Mouse (Mus musculus) midbrain, embryonic 12.5 days (tissue): ENCODE results near the gene 1700001K19Rik. TPM values are rescaled to one million over a fixed set of nuclear protein-coding genes. Genes with fewer than 3 reads are reported as not detected.
"Not testable (repeated sequence)": the region's sequence is repeated elsewhere in the genome, so short reads cannot be mapped to it uniquely, and the experiment has no call there.

Experiments used
- ATAC-seq: fragments of 200-750 bp; cut with Nextera tagmentation; 2 replicates; pipeline ENCODE4 v1.8.0; 2017; ENCODE audit warnings: low read depth, moderate TSS enrichment, moderate library complexity; ENCODE audit not compliant: low FRiP score
- H3K27ac ChIP-seq: fragments of 300-500 bp; sonication (generic); replicated peaks from 2 replicates; pipeline ENCODE4 v1.5.1; 2016; ENCODE audit warnings: mild to moderate bottlenecking
- H3K27me3 ChIP-seq: fragments of 300-500 bp; sonication (generic); 2 replicates; pipeline ENCODE4 v1.6.1; 2016; ENCODE audit warnings: mild to moderate bottlenecking
- H3K36me3 ChIP-seq: fragments of 300-500 bp; sonication (generic); 2 replicates; pipeline ENCODE4 v1.6.1; 2016
- H3K4me1 ChIP-seq: fragments of 300-500 bp; sonication (generic); 2 replicates; pipeline ENCODE4 v1.6.1; 2016
- H3K4me2 ChIP-seq: fragments of 300-500 bp; sonication (generic); replicated peaks from 2 replicates; pipeline ENCODE4 v1.6.1; 2016; ENCODE audit warnings: mild to moderate bottlenecking, moderate library complexity
- H3K4me3 ChIP-seq: fragments of 300-500 bp; sonication (generic); 2 replicates; pipeline ENCODE4 v1.5.1; 2016; ENCODE audit warnings: mild to moderate bottlenecking
- H3K9ac ChIP-seq: fragments of 300-500 bp; sonication (generic); replicated peaks from 2 replicates; pipeline ENCODE4 v1.6.1; 2016; ENCODE audit warnings: mild to moderate bottlenecking, moderate library complexity
- H3K9me3 ChIP-seq: fragments of 300-500 bp; sonication (generic); 2 replicates; pipeline ENCODE4 v1.6.1; 2016; ENCODE audit warnings: mild to moderate bottlenecking
- WGBS: fragments of 180-500 bp; shearing (Covaris S2); methylation state at CpG from one replicate; pipeline ENCODE4 v1.1.7; 2016; 5-methylcytosine and 5-hydroxymethylcytosine counted together
- polyA plus RNA-seq: library from polyadenylated mRNA; unstranded; fragments of >200 nt; fragmentation: Nextera tagmentation; extraction: Ambion mirVana; gene quantifications from 2 replicates; pipeline ENCODE4 v1.2.1, GENCODE M21; 2016

The 1700001K19Rik gene
- polyA plus RNA-seq, 1 experiment from 2014 or later: not detected

- no peaks in the 10 kb centered on the region for H3K36me3 ChIP-seq
- H3K4me3 ChIP-seq: no peak overlapping the region
- no peaks in the 10 kb centered on the region for H3K9me3 ChIP-seq
- no peak overlapping the region for H3K9ac ChIP-seq
- 28% methylated on average over 8 of the region's 8 CpGs for WGBS
- peaks cover 13% of the 10 kb centered on the region for H3K4me1 ChIP-seq
- ATAC-seq: peak; percentile 72
- no peak overlapping the region for H3K4me2 ChIP-seq
- peaks cover 23% of the 10 kb centered on the region for H3K27me3 ChIP-seq
- no peak overlapping the region for H3K27ac ChIP-seq
Measured at GRCm38 (mm10) chr12:110703008-110703471, 20.6 kb upstream of the 1700001K19Rik start.

GRCm38 (mm10) chr12:110702556-110702955, 20.1 kb upstream of the 1700001K19Rik start, which contains the start of gene Hsp90aa1:
TSS of gene Hsp90aa1 (minus strand) at chr12:110702728.
- no peak within 1 kb of the TSS for H3K4me2 ChIP-seq
- H3K9ac ChIP-seq: no peak within 1 kb of the TSS; the same call in 1 of the 2 replicates
- no peak for ATAC-seq
- peaks cover 13% of the 10 kb centered on the region for H3K4me1 ChIP-seq
- H3K27ac ChIP-seq: no peak within 1 kb of the TSS
- no peak within 1 kb of the TSS for H3K4me3 ChIP-seq
- H3K36me3 ChIP-seq: no peaks in the 10 kb centered on the region
- peaks cover 27% of the 10 kb centered on the region for H3K27me3 ChIP-seq
- no peaks in the 10 kb centered on the region for H3K9me3 ChIP-seq
- WGBS: 50% methylated on average over 4 of the region's 4 CpGs

DNA sequence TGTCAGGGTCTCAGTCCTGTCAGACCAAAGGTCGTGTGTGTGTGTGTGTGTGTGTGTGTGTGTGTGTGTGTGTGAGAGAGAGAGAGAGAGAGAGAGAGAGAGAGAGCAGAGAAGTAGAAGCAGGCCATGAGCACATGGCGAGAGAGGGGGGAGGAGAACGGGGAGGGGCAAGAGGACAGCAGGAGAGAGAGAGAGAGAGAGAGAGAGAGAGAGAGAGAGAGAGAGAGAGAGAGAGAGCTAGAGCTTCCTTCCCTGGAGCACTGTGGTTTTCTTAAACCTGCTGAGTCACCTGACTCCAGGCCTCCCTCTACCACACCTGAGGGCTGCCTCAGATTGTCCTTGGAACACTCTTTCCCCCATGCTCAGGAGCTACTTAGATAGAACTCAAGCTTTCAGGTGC, 18.9 kb upstream of the 1700001K19Rik start:
- H3K4me3 ChIP-seq, ATAC-seq, H3K4me2 ChIP-seq, H3K36me3 ChIP-seq, H3K9me3 ChIP-seq, H3K27ac ChIP-seq: not testable (repeated sequence)
- Histone ChIP-seq H3K27me3 (peaks cover 27% of the 10 kb centered on the region), H3K9ac (peak overlapping the region; percentile 1; the same call in 1 of the 2 replicates), H3K4me1 (peaks cover 11% of the 10 kb centered on the region)
- 45% methylated on average over 1 of the region's 3 CpGs for WGBS

DNA sequence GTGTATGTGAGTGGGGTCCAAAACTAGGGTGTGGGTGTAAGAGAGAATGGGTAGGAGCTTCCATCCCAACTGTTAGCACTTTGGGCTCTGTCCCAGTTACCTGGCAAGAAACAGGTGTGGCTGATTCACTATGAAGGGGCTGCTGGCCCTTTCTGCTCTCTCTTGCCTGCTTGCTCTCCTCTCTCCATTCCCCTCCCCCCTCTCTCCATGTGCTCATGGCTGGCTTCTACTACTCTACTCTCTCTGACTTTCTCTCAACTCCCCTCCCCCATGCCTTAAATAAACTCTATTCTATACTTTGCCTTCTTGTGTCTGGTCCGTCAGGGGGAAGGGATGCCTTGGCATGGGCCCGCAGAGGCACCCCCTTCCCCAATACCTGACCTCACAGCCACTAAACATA, 18.3 kb upstream of the 1700001K19Rik start:
- peaks cover 5% of the 10 kb centered on the region for H3K4me1 ChIP-seq
- peaks cover 27% of the 10 kb centered on the region for H3K27me3 ChIP-seq
- no peak for ATAC-seq
- H3K4me3 ChIP-seq: no peak overlapping the region
- no peaks in the 10 kb centered on the region for H3K9me3 ChIP-seq
- H3K9ac ChIP-seq: 0 out of 2 replicates have a peak overlapping the region, but pooled peaks have one; percentile 1
- no peaks in the 10 kb centered on the region for H3K36me3 ChIP-seq
- no peak overlapping the region for H3K4me2 ChIP-seq
- no peak overlapping the region for H3K27ac ChIP-seq
- 70% methylated on average over 2 of the region's 2 CpGs for WGBS

DNA sequence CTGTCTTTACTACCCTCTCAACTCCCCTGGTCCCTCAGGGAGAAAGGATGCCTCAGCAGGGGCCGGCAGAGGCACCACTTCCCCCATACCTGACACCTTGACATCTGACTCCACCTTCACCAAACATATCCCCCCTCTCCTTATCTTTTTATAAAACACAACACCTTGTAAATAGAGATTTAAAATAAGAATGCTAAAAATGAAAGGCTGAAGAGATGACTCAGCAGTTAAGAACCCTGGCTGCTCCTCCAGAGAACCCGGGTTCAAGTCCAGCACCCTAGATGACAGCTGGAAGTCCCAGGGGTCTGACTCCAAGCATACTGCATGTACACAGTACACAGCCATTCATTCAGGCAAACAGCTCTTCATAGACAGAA, 16.7 kb upstream of the 1700001K19Rik start:
- Histone ChIP-seq H3K27me3 (peaks cover 20% of the 10 kb centered on the region), H3K4me2 (no peak overlapping the region), H3K36me3 (peaks cover 8% of the 10 kb centered on the region), H3K27ac (no peak overlapping the region), H3K4me1 (peaks cover 12% of the 10 kb centered on the region), H3K4me3 (no peak overlapping the region), H3K9me3 (no peaks in the 10 kb centered on the region), H3K9ac (0 out of 2 replicates have a peak overlapping the region, but pooled peaks have one; percentile 20)
- WGBS: 59% methylated on average over 2 of the region's 2 CpGs
- ATAC-seq: no peak

DNA sequence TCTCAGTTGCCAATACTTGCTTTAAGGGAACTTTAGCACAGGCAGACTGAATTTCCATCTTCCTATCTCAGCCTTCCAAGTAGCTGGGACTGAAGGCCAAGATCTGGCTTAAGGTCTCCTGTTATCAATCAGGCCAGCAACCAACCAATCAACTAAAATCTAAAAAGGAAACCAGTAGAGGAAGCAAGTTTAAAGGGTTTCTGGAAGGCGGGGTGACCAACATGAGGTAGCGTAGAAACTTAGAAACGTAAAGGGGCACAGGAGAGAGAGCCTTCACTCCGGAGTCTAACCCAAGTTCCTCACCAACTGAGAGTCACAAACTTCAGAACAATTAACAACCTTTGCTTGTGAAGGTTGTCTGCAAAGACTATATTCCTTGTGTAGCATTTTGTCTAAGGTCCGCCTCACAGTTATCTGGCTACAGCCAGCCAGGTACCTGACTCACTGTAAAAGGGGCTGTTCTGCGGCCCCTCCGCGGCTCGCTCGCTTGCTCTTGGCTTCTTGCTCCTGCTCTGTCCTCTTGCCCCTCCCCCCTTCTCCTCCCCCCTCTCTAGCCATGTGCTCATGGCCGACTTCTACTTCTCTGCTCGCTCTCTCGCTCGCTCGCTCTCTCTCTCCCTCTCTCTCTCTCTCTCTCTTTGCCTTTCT, 16.2 kb upstream of the 1700001K19Rik start:
- H3K9me3 ChIP-seq: no peaks in the 10 kb centered on the region
- WGBS: 52% methylated on average over 15 of the region's 15 CpGs
- H3K27ac ChIP-seq: no peak overlapping the region
- H3K9ac ChIP-seq: 0 out of 2 replicates have a peak overlapping the region, but pooled peaks have one; percentile 20
- no peak overlapping the region for H3K4me3 ChIP-seq
- peaks cover 17% of the 10 kb centered on the region for H3K27me3 ChIP-seq
- H3K36me3 ChIP-seq: peaks cover 12% of the 10 kb centered on the region
- H3K4me2 ChIP-seq: no peak overlapping the region
- ATAC-seq: no peak
- H3K4me1 ChIP-seq: peaks cover 15% of the 10 kb centered on the region

DNA sequence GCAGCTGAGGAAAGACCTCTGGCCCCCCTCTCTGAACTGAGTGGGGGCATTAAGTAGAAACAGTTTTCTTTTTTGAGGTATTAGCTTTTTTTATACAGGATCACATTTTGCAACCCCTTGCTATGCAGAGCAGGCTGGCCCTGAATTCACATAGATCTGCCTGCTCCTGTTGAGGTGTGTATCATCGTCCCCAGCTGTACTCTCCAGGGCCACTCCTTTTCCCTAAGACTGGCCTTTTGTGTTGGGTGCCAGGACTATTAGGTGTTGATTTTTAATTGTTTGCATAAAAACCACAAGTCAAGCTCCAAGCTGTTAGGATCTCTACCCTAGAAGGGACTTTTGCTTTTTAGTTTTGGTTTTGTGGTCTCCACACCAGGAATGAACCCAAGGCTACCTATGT, 15.7 kb upstream of the 1700001K19Rik start:
- H3K4me1 ChIP-seq: peaks cover 15% of the 10 kb centered on the region
- no peak overlapping the region for H3K4me2 ChIP-seq
- H3K27ac ChIP-seq: no peak overlapping the region
- WGBS: 88% methylated on average over 1 of the region's 1 CpGs
- H3K36me3 ChIP-seq: peaks cover 16% of the 10 kb centered on the region
- no peak for ATAC-seq
- H3K9ac ChIP-seq: no peak overlapping the region
- H3K27me3 ChIP-seq: peaks cover 16% of the 10 kb centered on the region
- no peaks in the 10 kb centered on the region for H3K9me3 ChIP-seq
- no peak overlapping the region for H3K4me3 ChIP-seq

GRCm38 (mm10) chr12:110697457-110697856, 15.0 kb upstream of the 1700001K19Rik start:
- peaks cover 16% of the 10 kb centered on the region for H3K27me3 ChIP-seq
- peaks cover 15% of the 10 kb centered on the region for H3K4me1 ChIP-seq
- H3K27ac ChIP-seq: no peak overlapping the region
- H3K9ac ChIP-seq: no peak overlapping the region
- 71% methylated on average over 5 of the region's 5 CpGs for WGBS
- peaks cover 21% of the 10 kb centered on the region for H3K36me3 ChIP-seq
- no peak overlapping the region for H3K4me3 ChIP-seq
- no peak for ATAC-seq
- no peaks in the 10 kb centered on the region for H3K9me3 ChIP-seq
- no peak overlapping the region for H3K4me2 ChIP-seq

GRCm38 (mm10) chr12:110696975-110697400, 14.6 kb upstream of the 1700001K19Rik start:
- peak overlapping the region; percentile 97 for H3K27ac ChIP-seq
- no peak; the same call in 1 of the 2 replicates for ATAC-seq
- H3K4me3 ChIP-seq: peak overlapping the region; percentile 98
- peaks cover 21% of the 10 kb centered on the region for H3K36me3 ChIP-seq
- H3K4me1 ChIP-seq: peaks cover 15% of the 10 kb centered on the region
- peak overlapping the region; percentile 81 for H3K4me2 ChIP-seq
- 53% methylated on average over 9 of the region's 9 CpGs for WGBS
- no peaks in the 10 kb centered on the region for H3K9me3 ChIP-seq
- H3K27me3 ChIP-seq: peaks cover 16% of the 10 kb centered on the region
- H3K9ac ChIP-seq: peak overlapping the region; percentile 63

DNA sequence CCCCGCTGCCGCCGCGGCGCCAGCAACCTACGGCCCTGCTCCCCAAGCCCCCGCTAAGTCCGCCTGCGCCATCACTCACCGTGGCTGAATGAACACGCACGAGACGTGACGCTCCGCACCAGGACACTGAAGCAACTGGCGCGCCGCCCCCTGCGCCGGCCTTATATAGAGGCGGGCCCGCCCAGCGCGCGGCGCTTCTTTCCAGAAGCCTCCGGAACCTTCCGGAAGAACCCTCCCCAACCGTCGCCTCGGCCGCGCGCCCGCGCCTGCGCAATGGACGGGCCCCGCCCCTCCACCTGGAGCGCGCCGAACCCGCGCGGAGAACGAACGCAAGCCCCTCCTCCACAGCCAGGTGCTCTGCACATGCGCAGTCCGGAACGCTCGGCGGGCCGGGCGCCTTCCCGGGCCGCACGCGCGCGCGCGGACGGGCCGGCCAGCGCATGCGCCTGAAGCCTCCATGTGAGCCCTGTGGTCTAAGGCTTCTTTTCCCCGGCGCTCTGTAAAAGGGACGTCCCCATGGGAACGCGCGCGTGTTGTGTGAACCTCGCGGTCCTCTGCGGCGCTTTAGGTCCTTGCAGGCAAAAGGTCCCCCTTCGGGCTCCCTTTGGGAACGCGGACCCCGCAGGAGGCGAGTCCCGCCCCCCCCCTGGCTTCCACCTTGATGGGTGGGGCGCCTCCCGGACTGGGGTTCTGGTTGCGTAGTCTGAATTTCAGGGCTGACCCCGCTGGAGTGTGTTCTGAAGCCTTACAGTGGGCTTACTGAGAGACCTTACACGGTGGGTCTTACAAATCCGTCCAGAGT, 14.0 kb upstream of the 1700001K19Rik start:
- Histone ChIP-seq H3K27me3 (peaks cover 16% of the 10 kb centered on the region), H3K4me3 (peak overlapping the region; percentile 98), H3K36me3 (peaks cover 27% of the 10 kb centered on the region), H3K9me3 (no peaks in the 10 kb centered on the region), H3K4me2 (peak overlapping the region; percentile 81), H3K4me1 (peaks cover 15% of the 10 kb centered on the region), H3K27ac (peak overlapping the region; percentile 97), H3K9ac (peak overlapping the region; percentile 99)
- under 1% methylated on average over 79 of the region's 89 CpGs for WGBS
- ATAC-seq: peak; percentile 94

DNA sequence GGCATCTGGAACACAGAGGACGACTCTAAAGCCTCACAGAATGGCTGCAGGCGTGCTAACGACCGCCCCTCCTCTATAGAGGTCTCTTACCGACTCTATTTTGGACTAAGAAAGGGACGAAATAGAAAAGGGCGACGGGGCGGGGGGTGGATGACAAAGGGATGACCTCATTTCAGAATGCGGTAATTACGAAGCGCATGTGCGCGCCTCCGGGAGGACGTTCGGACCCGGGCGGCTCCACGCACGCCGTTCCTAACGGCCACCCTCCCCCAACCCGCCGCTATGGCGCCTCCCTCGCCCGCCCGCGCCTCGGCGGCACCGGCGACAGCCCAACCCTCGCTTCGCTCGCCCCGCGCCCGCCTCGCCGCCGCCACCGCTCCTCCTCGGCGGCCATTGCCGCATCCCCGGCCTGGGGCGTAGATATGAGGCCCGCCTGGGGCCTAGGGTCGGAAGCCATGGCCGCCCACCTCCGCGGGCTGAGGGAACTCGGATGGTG, 13.3 kb upstream of the 1700001K19Rik start:
- whole genome bisulfite sequencing: under 1% methylated on average over 52 of the region's 55 CpGs
- Histone ChIP-seq H3K9me3 (no peaks in the 10 kb centered on the region), H3K4me3 (peak overlapping the region; percentile 98), H3K4me1 (peaks cover 15% of the 10 kb centered on the region), H3K27me3 (peaks cover 16% of the 10 kb centered on the region), H3K36me3 (peaks cover 29% of the 10 kb centered on the region), H3K4me2 (peak overlapping the region; percentile 81), H3K9ac (peak overlapping the region; percentile 99), H3K27ac (peak overlapping the region; percentile 97)
- peak; percentile 39 for ATAC-seq

DNA sequence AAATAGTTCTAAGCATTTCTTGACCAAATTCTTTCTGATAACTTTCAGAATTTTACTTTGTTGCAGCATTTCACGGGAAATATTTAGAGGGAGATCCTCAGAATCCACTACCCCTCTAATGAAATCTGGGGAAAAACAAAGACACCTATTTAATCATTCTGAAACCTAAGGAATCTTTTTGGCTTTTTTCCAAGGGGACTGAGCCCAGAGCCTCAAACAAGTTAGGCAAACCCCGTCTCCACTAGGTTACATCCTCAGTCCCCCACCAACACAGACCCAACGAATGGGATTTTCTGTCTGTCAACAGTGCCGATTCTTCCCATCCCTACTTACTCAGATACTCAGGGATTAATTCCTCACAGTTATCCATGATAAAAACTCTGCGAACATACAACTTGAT, 11.0 kb upstream of the 1700001K19Rik start:
- not testable (repeated sequence) for H3K9me3 ChIP-seq, ATAC-seq, H3K4me2 ChIP-seq, H3K27ac ChIP-seq, H3K27me3 ChIP-seq, H3K9ac ChIP-seq, H3K4me3 ChIP-seq
- H3K36me3 ChIP-seq: peaks cover 52% of the 10 kb centered on the region
- peaks cover 15% of the 10 kb centered on the region for H3K4me1 ChIP-seq
- WGBS: 80% methylated on average over 5 of the region's 5 CpGs
